Mouse (Mus musculus) stomach, postnatal 0 days (tissue): ENCODE measurements around the gene Ascl1. TPM values are rescaled to one million over a fixed set of nuclear protein-coding genes. Genes with fewer than 3 reads are reported as not detected.

Experiments used
- ATAC-seq: fragments of 200-750 bp; cut with Nextera tagmentation; 2 replicates; pipeline ENCODE4 v1.8.0; 2017; ENCODE audit not compliant: low FRiP score, low TSS enrichment
- DNase-seq: peaks from one replicate; pipeline ENCODE4 v3.0.0-alpha.2; 2016; ENCODE audit warnings: low spot score
- H3K27ac ChIP-seq: fragments of 300-500 bp; sonication (generic); replicated peaks from 2 replicates; pipeline ENCODE4 v1.5.1; 2014; ENCODE audit warnings: mild to moderate bottlenecking, control low read depth
- H3K27me3 ChIP-seq: fragments of 300-500 bp; sonication (generic); 2 replicates; pipeline ENCODE4 v1.6.1; 2014; ENCODE audit warnings: low read length; ENCODE audit not compliant: control insufficient read depth, insufficient read depth
- H3K36me3 ChIP-seq: fragments of 300-500 bp; sonication (generic); 2 replicates; pipeline ENCODE4 v1.6.1; 2014; ENCODE audit warnings: low read length, mixed read lengths; ENCODE audit not compliant: control insufficient read depth, insufficient read depth
- H3K4me1 ChIP-seq: fragments of 300-500 bp; sonication (generic); replicated peaks from 2 replicates; pipeline ENCODE4 v1.6.1; 2014; ENCODE audit warnings: antibody characterized with exemption; ENCODE audit not compliant: control insufficient read depth, insufficient read depth
- H3K4me2 ChIP-seq: fragments of 300-500 bp; sonication (generic); replicated peaks from 2 replicates; pipeline ENCODE4 v1.6.1; 2014; ENCODE audit warnings: low read depth, mild to moderate bottlenecking, control low read depth, moderate library complexity
- H3K4me3 ChIP-seq: fragments of 300-500 bp; sonication (generic); 2 replicates; pipeline ENCODE4 v1.5.1; 2014; ENCODE audit warnings: low read depth, low read length, control low read depth
- H3K9ac ChIP-seq: fragments of 300-500 bp; sonication (generic); 2 replicates; pipeline ENCODE4 v1.6.1; 2014; ENCODE audit warnings: mild to moderate bottlenecking, low read length, control low read depth, mixed read lengths
- H3K9me3 ChIP-seq: fragments of 300-500 bp; sonication (generic); 2 replicates; pipeline ENCODE4 v1.6.1; 2016; ENCODE audit warnings: low read length; ENCODE audit not compliant: control insufficient read depth
- CTCF ChIP-seq: IDR thresholded peaks from 2 replicates; pipeline ENCODE4 v1.5.1; 2016; ENCODE audit warnings: antibody characterized with exemption, low read depth, mild to moderate bottlenecking, moderate library complexity
- EP300 ChIP-seq: optimal IDR thresholded peaks from 2 replicates; pipeline ENCODE3; 2016; ENCODE audit warnings: antibody characterized with exemption
- WGBS: fragments of 180-500 bp; shearing (Covaris S2); extraction: QIAGEN DNeasy Blood & Tissue Kit; methylation state at CpG from one replicate; pipeline ENCODE4 v1.1.7; 2014; 5-methylcytosine and 5-hydroxymethylcytosine counted together
- polyA plus RNA-seq: library from polyadenylated mRNA; unstranded; fragments of >200 nt; fragmentation: Nextera tagmentation; extraction: Ambion mirVana; gene quantifications from 2 replicates; pipeline ENCODE4 v1.2.1, GENCODE M21; 2015

The Ascl1 gene
- polyA plus RNA-seq, 1 experiment from 2014 or later: 1.5 TPM

DNA sequence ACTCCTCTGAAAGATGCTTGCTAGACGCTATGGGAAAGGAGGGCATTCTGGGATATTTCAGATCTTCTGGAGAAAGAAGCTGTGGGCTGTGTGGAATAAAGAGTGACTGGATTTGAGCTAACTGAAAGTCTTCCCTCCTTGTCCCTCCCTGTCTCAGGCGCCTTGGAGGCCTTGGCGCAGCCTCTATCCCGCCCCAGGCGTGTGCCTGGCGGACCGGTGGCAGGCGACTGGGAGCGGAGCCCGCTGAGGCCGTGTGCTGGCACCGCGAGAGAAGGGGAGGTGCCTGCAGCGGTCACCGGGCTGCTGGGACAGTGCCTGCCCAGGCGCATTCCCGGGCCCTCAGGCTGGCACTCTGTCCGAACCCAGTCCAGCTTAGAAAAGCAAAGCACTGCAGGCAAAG, 1.1 kb upstream of the Ascl1 start:
- DNase-seq: peak; percentile 60
- Histone ChIP-seq H3K9ac (no peak overlapping the region), H3K27me3 (peaks cover 32% of the 10 kb centered on the region; the same call in 1 of the 2 replicates), H3K36me3 (no peaks in the 10 kb centered on the region), H3K9me3 (no peaks in the 10 kb centered on the region), H3K4me1 (no peaks in the 10 kb centered on the region), H3K4me2 (peak overlapping the region; percentile 17; the same call in 1 of the 2 replicates), H3K4me3 (no peak overlapping the region), H3K27ac (no peak overlapping the region)
- peak; percentile 66; the same call in 1 of the 2 replicates for ATAC-seq
- TF ChIP-seq CTCF: no peak
- no peak for TF ChIP-seq EP300
- 1% methylated on average over 18 of the region's 18 CpGs for WGBS

DNA sequence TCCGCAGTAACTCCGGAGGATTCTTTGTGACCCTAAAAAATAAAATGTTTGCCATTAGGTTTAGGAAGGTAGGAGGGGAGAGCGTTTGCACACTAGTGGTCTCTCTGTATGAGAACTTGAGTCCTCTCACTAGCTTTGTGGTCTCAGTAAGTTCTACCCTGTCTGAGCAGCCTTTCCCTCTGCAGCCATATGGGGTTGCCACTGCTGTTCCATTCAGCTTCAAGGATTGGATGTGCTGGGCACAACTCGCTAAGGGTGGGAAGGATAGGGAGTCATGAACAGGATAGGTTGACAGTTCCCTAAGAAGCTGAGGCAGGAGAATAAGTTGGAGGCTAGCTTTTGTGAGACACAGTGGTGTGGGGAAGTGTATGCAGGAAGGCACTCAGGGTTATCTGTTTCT, 716 bp upstream of the Ascl1 start:
- Histone ChIP-seq H3K4me2 (peak overlapping the region; percentile 94), H3K4me3 (no peak overlapping the region), H3K27me3 (peaks cover 32% of the 10 kb centered on the region; the same call in 1 of the 2 replicates), H3K4me1 (no peaks in the 10 kb centered on the region), H3K27ac (no peak overlapping the region), H3K36me3 (no peaks in the 10 kb centered on the region), H3K9ac (no peak overlapping the region), H3K9me3 (no peaks in the 10 kb centered on the region)
- DNase-seq: no peak
- WGBS: 4% methylated on average over 4 of the region's 4 CpGs
- no peak for ATAC-seq
- TF ChIP-seq CTCF (no peak), EP300 (no peak)

DNA sequence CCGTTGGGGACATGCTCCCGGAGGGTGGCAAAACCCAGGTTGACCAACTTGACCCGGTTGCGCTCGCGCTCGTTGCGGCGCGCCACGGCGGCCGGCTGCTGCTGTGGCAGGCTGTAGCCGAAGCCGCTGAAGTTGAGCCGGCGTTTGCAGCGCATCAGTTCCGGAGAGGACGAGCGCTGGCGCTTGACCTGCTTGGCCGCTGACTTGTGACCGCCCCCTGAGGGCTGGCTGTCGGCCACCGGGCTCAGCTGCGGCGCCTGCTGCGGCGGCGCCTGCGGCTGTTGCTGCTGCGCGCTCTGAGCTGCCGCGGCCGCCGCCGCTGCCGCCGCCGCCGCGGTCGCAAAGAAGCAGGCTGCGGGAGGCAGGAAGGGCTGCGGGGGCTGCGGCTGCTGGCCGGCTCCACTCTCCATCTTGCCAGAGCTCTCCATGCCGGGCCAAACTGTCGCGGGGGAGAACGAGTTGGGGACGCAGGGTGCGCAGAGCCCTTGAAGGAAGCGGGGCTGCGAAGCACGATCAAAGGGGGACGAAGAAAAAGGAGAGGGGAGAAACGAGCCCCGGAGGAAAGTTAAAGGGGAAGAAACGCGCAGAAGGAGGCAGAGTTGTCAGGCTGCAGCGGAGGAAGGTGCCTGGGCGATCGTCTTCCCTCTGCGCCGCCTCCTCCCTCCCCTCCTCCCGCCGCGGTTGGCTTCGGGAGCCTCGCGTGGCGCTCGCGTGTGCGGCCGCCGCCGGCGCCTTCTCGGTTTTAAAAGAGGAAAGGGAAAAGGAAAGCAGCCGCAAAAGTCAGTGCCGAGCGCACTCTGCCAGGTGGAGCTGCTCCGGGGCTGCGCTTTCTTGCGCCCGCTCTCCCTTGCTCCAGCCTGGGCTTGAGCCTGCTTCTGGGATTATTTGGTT, 554 bp downstream of the Ascl1 start:
- H3K4me3 ChIP-seq: peak overlapping the region; percentile 54
- H3K27ac ChIP-seq: no peak overlapping the region
- H3K4me1 ChIP-seq: no peaks in the 10 kb centered on the region
- ATAC-seq (0 out of 2 replicates have a peak, but pooled peaks have one; percentile 31), DNase-seq (peak; percentile 46)
- TF ChIP-seq EP300: no peak
- no peak for TF ChIP-seq CTCF
- no peaks in the 10 kb centered on the region for H3K36me3 ChIP-seq
- 0% methylated on average over 74 of the region's 90 CpGs for whole genome bisulfite sequencing
- peaks cover 29% of the 10 kb centered on the region; the same call in 1 of the 2 replicates for H3K27me3 ChIP-seq
- H3K4me2 ChIP-seq: peak overlapping the region; percentile 94
- peak overlapping the region; percentile 23 for H3K9ac ChIP-seq
- no peaks in the 10 kb centered on the region for H3K9me3 ChIP-seq

DNA sequence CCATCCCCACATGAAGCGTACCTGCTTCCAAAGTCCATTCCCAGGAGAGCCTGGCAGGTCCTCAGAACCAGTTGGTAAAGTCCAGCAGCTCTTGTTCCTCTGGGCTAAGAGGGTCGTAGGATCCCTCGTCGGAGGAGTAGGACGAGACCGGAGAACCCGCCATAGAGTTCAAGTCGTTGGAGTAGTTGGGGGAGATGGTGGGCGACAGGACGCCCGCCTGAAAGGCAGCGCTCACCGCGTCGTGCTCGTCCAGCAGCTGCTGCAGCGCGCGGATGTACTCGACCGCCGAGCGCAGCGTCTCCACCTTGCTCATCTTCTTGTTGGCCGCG, 1.2 kb downstream of the Ascl1 start:
- no peak overlapping the region for H3K27ac ChIP-seq
- DNase-seq: no peak
- WGBS: 1% methylated on average over 10 of the region's 26 CpGs

DNA sequence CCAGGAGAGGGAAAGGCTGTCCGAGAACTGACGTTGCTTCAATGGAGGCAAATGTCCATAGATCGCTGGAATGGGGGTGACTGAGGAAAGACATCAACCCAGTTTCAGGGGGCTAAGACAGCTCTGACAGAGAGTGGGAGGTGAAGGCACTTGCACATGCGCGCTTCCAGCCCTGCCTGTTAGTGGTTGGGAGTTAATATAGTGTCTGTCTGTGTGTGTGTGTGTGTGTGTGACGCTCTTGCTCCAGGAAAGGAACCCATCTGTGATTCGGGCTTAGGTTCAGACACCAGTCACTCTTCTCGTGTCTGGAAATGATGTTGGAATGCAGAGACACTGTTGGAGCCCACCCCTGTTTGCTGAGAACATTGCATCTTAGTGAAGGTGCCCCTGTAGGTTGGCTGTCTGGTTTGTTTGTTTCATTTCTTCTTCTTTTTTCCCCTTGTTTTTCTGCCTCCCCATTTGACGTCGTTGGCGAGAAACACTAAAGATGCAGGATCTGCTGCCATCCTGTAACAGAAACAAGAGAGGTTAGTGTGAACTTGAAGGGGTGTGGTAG, 1.9 kb downstream of the Ascl1 start:
- no peak overlapping the region for H3K9ac ChIP-seq
- H3K36me3 ChIP-seq: no peaks in the 10 kb centered on the region
- peaks cover 38% of the 10 kb centered on the region; the same call in 1 of the 2 replicates for H3K27me3 ChIP-seq
- H3K4me3 ChIP-seq: no peak overlapping the region
- no peak overlapping the region for H3K4me2 ChIP-seq
- ATAC-seq: no peak
- no peak overlapping the region for H3K27ac ChIP-seq
- no peaks in the 10 kb centered on the region for H3K9me3 ChIP-seq
- no peaks in the 10 kb centered on the region for H3K4me1 ChIP-seq
- TF ChIP-seq EP300 (no peak), CTCF (no peak)
- no peak for DNase-seq
- 5% methylated on average over 11 of the region's 11 CpGs for WGBS

More for the DNA sequence above, 1.2 kb downstream of the Ascl1 start:
- TF ChIP-seq EP300 (no peak), CTCF (no peak)
- Histone ChIP-seq H3K36me3 (no peaks in the 10 kb centered on the region), H3K4me2 (peak overlapping the region; percentile 94), H3K27me3 (peaks cover 34% of the 10 kb centered on the region; the same call in 1 of the 2 replicates), H3K4me3 (peak overlapping the region; percentile 54), H3K9me3 (no peaks in the 10 kb centered on the region), H3K9ac (no peak overlapping the region), H3K4me1 (no peaks in the 10 kb centered on the region)
- ATAC-seq: no peak

DNA sequence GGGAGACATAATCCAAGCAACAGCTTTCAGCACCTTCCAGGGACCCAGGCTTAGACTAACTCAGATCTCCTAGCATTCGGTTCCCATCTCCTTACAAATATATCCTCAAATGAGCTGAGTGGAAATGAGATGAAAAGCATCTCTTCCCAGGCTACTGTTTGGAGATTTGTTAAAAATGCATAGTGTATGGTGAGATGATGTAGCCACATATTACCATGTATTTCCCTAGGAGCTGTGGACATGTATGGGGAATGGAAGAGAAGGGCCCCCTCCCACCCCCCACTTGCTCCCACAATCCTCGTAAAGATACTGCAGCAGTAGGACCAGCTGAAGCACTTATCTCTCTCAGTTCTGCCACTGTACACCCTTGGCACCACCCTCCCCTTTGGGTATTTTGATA, 3.1 kb downstream of the Ascl1 start:
- Histone ChIP-seq H3K9me3 (no peaks in the 10 kb centered on the region), H3K4me1 (no peaks in the 10 kb centered on the region), H3K4me2 (no peak overlapping the region), H3K4me3 (no peak overlapping the region), H3K27ac (no peak overlapping the region), H3K36me3 (no peaks in the 10 kb centered on the region), H3K9ac (no peak overlapping the region), H3K27me3 (peaks cover 38% of the 10 kb centered on the region; the same call in 1 of the 2 replicates)
- ATAC-seq (no peak), DNase-seq (no peak)
- TF ChIP-seq CTCF (no peak), EP300 (no peak)
- WGBS: 15% methylated on average over 2 of the region's 2 CpGs
